ENCODE assay signal across 18 mouse cellular contexts in genomic region chr13:29609441-29609840, GRCm38 (mm10).
A peak's percentile ranks its signal among the peaks of the same experiment; 100 is the strongest.
DNase-seq lines count a peak whose midpoint lies in the region; ATAC-seq and TF ChIP-seq lines count a peak whose summit lies in the region.
"Had no signal": no experiment of that assay in that cellular context is flagged by ENCODE, and none has a peak within 500 bp of the region (broad histone marks: within the 10 kb centered on the region; RNA-seq: fewer than 3 reads in every experiment).

No protein-coding gene starts in this region.

- no peaks in the 10 kb centered on the region for H3K27me3 ChIP-seq in heart, embryonic 15.5 days
- no peaks in the 10 kb centered on the region for H3K27me3 ChIP-seq in heart, embryonic 11.5 days (ENCODE audit: control insufficient read depth, insufficient read depth, low read length)
- no peaks in the 10 kb centered on the region for H3K27me3 ChIP-seq in midbrain, embryonic 12.5 days
- H3K27me3 ChIP-seq in midbrain, postnatal 0 days (ENCODE audit: insufficient read depth, low read length), result no peaks in the 10 kb centered on the region
- H3K27me3 ChIP-seq in forebrain, embryonic 16.5 days (replicated peaks; ENCODE audit: control insufficient read depth, insufficient read depth, low read length), result no peaks in the 10 kb centered on the region
- H3K27me3 ChIP-seq in neural tube, embryonic 14.5 days (ENCODE audit: control insufficient read depth, insufficient read depth, low read length), result no peaks in the 10 kb centered on the region

- H3K4me1 ChIP-seq in heart, embryonic 15.5 days (replicated peaks), result peaks cover 36% of the 10 kb centered on the region
- H3K4me1 ChIP-seq in heart, embryonic 11.5 days (ENCODE audit: control insufficient read depth, insufficient read depth, low read length), result peaks cover 23% of the 10 kb centered on the region
- H3K4me1 ChIP-seq in midbrain, embryonic 12.5 days, result peaks cover 42% of the 10 kb centered on the region
- H3K4me1 ChIP-seq in midbrain, postnatal 0 days (ENCODE audit: insufficient read depth, low read length), result 0 out of 2 replicates have a peak, but pooled peaks cover 4% of the 10 kb centered on the region
- peaks cover 29% of the 10 kb centered on the region for H3K4me1 ChIP-seq in forebrain, embryonic 16.5 days (replicated peaks; ENCODE audit: control insufficient read depth, insufficient read depth, low read length)
- H3K4me1 ChIP-seq in neural tube, embryonic 14.5 days (ENCODE audit: control insufficient read depth, insufficient read depth, low read length), result peaks cover 12% of the 10 kb centered on the region; the same call in 1 of the 2 replicates

- no peak for TF ChIP-seq CTCF in midbrain, postnatal 0 days (IDR thresholded peaks at IDR 0.05)

- DNase-seq in midbrain, postnatal 0 days (ENCODE audit: low spot score), result no peak
- no peak for DNase-seq in frontal cortex, postnatal 14 days (ENCODE audit: low spot score in 2 of 2)
- DNase-seq in frontal cortex, adult 2 months (ENCODE audit: extremely low spot score in 1 of 2, low spot score in 1 of 2), result no peak
- DNase-seq: adrenal gland, adult 8-10 months; cerebellum, adult 11-12 months; lung, embryonic 14.5 days; lung, postnatal 4 days; thymus, postnatal 25 days had no signal

- 74% methylated on average over 5 of the region's 5 CpGs for WGBS in heart, embryonic 15.5 days
- 81% methylated on average over 5 of the region's 5 CpGs for WGBS in heart, embryonic 11.5 days (ENCODE audit: insufficient replicate concordance)
- WGBS in midbrain, embryonic 12.5 days, result 69% methylated on average over 5 of the region's 5 CpGs
- 41% methylated on average over 5 of the region's 5 CpGs for WGBS in midbrain, postnatal 0 days
- 24% methylated on average over 5 of the region's 5 CpGs for WGBS in forebrain, embryonic 16.5 days
- WGBS in neural tube, embryonic 14.5 days, result 49% methylated on average over 5 of the region's 5 CpGs

- H3K27ac ChIP-seq in heart, embryonic 15.5 days, result peak overlapping the region; percentile 88; the same call in 1 of the 2 replicates
- no peak overlapping the region for H3K27ac ChIP-seq in heart, embryonic 11.5 days (ENCODE audit: low read depth, low read length)
- peak overlapping the region; percentile 86 for H3K27ac ChIP-seq in midbrain, embryonic 12.5 days (replicated peaks)
- H3K27ac ChIP-seq in midbrain, postnatal 0 days (ENCODE audit: low read depth, low read length), result no peak overlapping the region
- peak overlapping the region; percentile 90 for H3K27ac ChIP-seq in forebrain, embryonic 16.5 days (ENCODE audit: low read length)
- H3K27ac ChIP-seq in neural tube, embryonic 14.5 days (ENCODE audit: low read depth, low read length), result peak overlapping the region; percentile 53
- H3K27ac ChIP-seq: kidney, postnatal 0 days; left cerebral cortex, adult 2 months; limb, embryonic 10.5 days had no signal

- ATAC-seq in heart, embryonic 15.5 days (replicated peaks; ENCODE audit: insufficient number of reproducible peaks, insufficient read depth, low FRiP score, low read depth), result no peak
- ATAC-seq in heart, embryonic 11.5 days (replicated peaks; ENCODE audit: insufficient number of reproducible peaks, low FRiP score, low TSS enrichment), result no peak
- no peak for ATAC-seq in midbrain, embryonic 12.5 days (ENCODE audit: low FRiP score, low read depth)
- ATAC-seq in midbrain, postnatal 0 days (ENCODE audit: low FRiP score), result no peak
- peak; percentile 17; the same call in 1 of the 2 replicates for ATAC-seq in forebrain, embryonic 16.5 days
- ATAC-seq in neural tube, embryonic 14.5 days (ENCODE audit: low read depth), result no peak

- no peaks in the 10 kb centered on the region for H3K36me3 ChIP-seq in heart, embryonic 15.5 days
- H3K36me3 ChIP-seq in heart, embryonic 11.5 days (ENCODE audit: control insufficient read depth, insufficient read depth, low read length), result no peaks in the 10 kb centered on the region
- no peaks in the 10 kb centered on the region for H3K36me3 ChIP-seq in midbrain, embryonic 12.5 days
- H3K36me3 ChIP-seq in midbrain, postnatal 0 days (ENCODE audit: insufficient read depth, low read length), result no peaks in the 10 kb centered on the region
- no peaks in the 10 kb centered on the region for H3K36me3 ChIP-seq in forebrain, embryonic 16.5 days (ENCODE audit: control insufficient read depth, insufficient read depth)
- no peaks in the 10 kb centered on the region for H3K36me3 ChIP-seq in neural tube, embryonic 14.5 days (ENCODE audit: control insufficient read depth, insufficient read depth, low read length)
- H3K36me3 ChIP-seq: embryonic facial prominence, embryonic 10.5 days; limb, embryonic 10.5 days had no signal

- H3K4me2 ChIP-seq in heart, embryonic 15.5 days, result no peak overlapping the region
- no peak overlapping the region for H3K4me2 ChIP-seq in heart, embryonic 11.5 days
- no peak overlapping the region for H3K4me2 ChIP-seq in midbrain, embryonic 12.5 days (replicated peaks)
- no peak overlapping the region for H3K4me2 ChIP-seq in midbrain, postnatal 0 days (ENCODE audit: low read depth, low read length, poor library complexity, severe bottlenecking)
- H3K4me2 ChIP-seq in forebrain, embryonic 16.5 days (ENCODE audit: low read length), result no peak overlapping the region
- no peak overlapping the region for H3K4me2 ChIP-seq in neural tube, embryonic 14.5 days (ENCODE audit: low read depth, low read length)
- H3K4me2 ChIP-seq: liver, embryonic 11.5 days; lung, embryonic 14.5 days had no signal

- H3K4me3 ChIP-seq in heart, embryonic 15.5 days, result no peak overlapping the region
- no peak overlapping the region for H3K4me3 ChIP-seq in heart, embryonic 11.5 days (ENCODE audit: low read depth, low read length)
- no peak overlapping the region for H3K4me3 ChIP-seq in midbrain, embryonic 12.5 days
- H3K4me3 ChIP-seq in midbrain, postnatal 0 days (ENCODE audit: low read depth, low read length), result no peak overlapping the region
- H3K4me3 ChIP-seq in forebrain, embryonic 16.5 days (replicated peaks; ENCODE audit: low read length), result no peak overlapping the region
- no peak overlapping the region for H3K4me3 ChIP-seq in neural tube, embryonic 14.5 days (ENCODE audit: low read depth, low read length)
- H3K4me3 ChIP-seq: embryonic facial prominence, embryonic 10.5 days; left cerebral cortex, adult 2 months; limb, embryonic 10.5 days had no signal

- H3K9ac ChIP-seq in heart, embryonic 15.5 days, result no peak overlapping the region
- H3K9ac ChIP-seq in heart, embryonic 11.5 days (ENCODE audit: low read depth, low read length), result no peak overlapping the region
- H3K9ac ChIP-seq in midbrain, embryonic 12.5 days (replicated peaks), result no peak overlapping the region
- H3K9ac ChIP-seq in midbrain, postnatal 0 days (replicated peaks; ENCODE audit: low read length, poor library complexity, severe bottlenecking), result no peak overlapping the region
- 0 out of 2 replicates have a peak overlapping the region, but pooled peaks have one; percentile 26 for H3K9ac ChIP-seq in forebrain, embryonic 16.5 days (replicated peaks; ENCODE audit: low read depth, low read length)
- H3K9ac ChIP-seq in neural tube, embryonic 14.5 days (replicated peaks; ENCODE audit: low read depth, low read length), result no peak overlapping the region
- H3K9ac ChIP-seq: lung, embryonic 14.5 days had no signal

- H3K9me3 ChIP-seq in heart, embryonic 15.5 days (replicated peaks), result no peaks in the 10 kb centered on the region
- no peaks in the 10 kb centered on the region for H3K9me3 ChIP-seq in heart, embryonic 11.5 days (replicated peaks; ENCODE audit: control insufficient read depth, low read length)
- no peaks in the 10 kb centered on the region for H3K9me3 ChIP-seq in midbrain, embryonic 12.5 days
- H3K9me3 ChIP-seq in midbrain, postnatal 0 days (ENCODE audit: low read length), result no peaks in the 10 kb centered on the region
- no peaks in the 10 kb centered on the region for H3K9me3 ChIP-seq in forebrain, embryonic 16.5 days (ENCODE audit: control insufficient read depth, low read length)
- no peaks in the 10 kb centered on the region for H3K9me3 ChIP-seq in neural tube, embryonic 14.5 days (ENCODE audit: control insufficient read depth, low read length)
- H3K9me3 ChIP-seq: embryonic facial prominence, embryonic 10.5 days; limb, embryonic 10.5 days had no signal

Comparison
In these comparisons a context has a peak if more than half of its experiments do, and no peak if none do; other contexts are left out.
1. H3K27ac ChIP-seq: peak in heart, embryonic 15.5 days (single experiment), midbrain, embryonic 12.5 days (single experiment), forebrain, embryonic 16.5 days (single experiment) and neural tube, embryonic 14.5 days (single experiment); none in heart, embryonic 11.5 days (single experiment) and midbrain, postnatal 0 days (single experiment).